Mouse (Mus musculus): ENCODE measurements at regions not wholly inside any gene's neighbourhood (a gene's known extent, or its start where the extent isn't known, plus 50 kb on each side); places are given as distances from the start of the nearest gene placed in this dataset.

DNA sequence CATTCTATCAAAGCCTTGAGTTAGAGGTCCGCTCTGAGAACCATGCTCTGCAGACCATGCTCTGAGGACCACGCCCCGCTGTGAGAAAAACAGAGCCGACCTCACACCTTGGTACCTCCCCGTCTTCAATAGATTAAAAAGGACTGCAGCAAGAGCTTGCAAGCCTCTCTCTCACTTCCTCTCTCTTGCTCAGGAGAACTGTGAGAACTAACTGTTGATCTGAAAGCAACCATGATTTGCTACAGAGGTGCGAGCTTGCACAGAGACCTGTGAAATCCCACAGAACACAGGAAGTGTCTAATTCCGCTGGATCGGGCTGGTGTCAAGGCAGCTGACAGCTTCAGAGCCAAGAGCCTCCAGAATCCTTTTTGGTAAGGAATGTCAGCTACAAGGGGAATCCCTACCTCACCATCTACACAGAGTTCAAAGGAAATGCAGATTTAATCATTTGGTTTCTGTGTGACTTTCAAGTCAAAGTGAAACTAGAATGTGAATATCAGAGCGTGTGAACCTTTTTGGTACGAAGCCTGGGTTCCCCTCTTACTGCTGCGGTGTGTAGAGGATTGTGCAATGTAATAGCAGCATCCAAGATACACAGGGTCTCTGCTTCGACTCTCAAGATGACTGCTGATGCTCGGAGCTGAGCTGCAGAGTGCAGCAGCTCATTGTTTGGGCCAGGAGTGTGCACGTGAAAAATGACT is 315.3 kb upstream of the Klf3 start:
- H3K27me3 ChIP-seq (ENCODE audit: insufficient read depth, poor library complexity, severe bottlenecking), result no peaks in the 10 kb centered on the region
- H3K36me3 ChIP-seq, result no peaks in the 10 kb centered on the region
- H3K27ac ChIP-seq, result peak overlapping the region; percentile 40; the same call in 1 of the 2 replicates
- H3K9me3 ChIP-seq, result peaks cover 8% of the 10 kb centered on the region; the same call in 1 of the 2 replicates
- no peak for DNase-seq (ENCODE audit: low spot score)
- H3K4me3 ChIP-seq, result no peak overlapping the region
- peaks cover 30% of the 10 kb centered on the region for H3K4me1 ChIP-seq (replicated peaks)
- 84% methylated on average over 14 of the region's 14 CpGs for WGBS

DNA sequence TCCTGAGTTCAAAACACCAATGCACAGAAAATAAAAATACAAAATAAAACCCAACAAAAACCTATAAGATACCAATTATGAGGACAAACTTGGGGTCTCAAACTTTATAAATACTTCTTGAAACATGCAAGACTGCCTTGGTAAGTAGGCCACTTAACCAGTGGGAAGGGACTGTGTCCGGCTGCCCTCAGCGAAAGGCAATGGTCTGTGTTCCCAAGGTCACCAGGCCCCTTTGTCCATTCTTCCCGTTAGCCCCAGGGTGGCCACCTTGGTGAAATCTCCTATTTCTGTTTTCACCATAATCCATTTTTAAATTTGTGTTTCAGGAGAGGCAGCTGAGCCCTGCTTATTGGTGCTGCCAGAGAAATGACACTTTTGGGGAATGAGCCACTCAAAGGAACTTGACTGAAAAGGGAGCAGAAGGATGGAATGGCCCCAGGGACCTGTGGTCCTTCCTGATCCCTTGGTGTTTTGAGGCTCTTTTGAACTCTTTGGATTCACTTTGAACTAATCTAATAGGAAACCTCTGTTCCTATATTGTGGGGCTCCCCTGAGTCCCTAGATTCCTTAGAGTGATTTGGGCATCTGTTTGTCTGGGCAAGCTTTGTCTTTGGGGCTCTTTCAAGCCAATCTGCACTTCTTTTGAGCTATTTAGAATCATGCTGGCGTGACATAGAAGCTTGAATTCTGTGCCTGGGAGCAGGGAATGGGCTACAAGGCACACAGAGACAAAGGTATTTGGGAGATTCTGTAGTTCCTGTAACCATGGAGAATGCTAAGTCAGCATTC is 313.3 kb upstream of the Klf3 start:
- WGBS, result 41% methylated on average over 4 of the region's 4 CpGs
- H3K4me1 ChIP-seq (replicated peaks), result peaks cover 28% of the 10 kb centered on the region
- H3K27me3 ChIP-seq (ENCODE audit: insufficient read depth, poor library complexity, severe bottlenecking), result no peaks in the 10 kb centered on the region
- peak; percentile 46 for DNase-seq (ENCODE audit: low spot score)
- peak overlapping the region; percentile 81 for H3K27ac ChIP-seq
- peaks cover 8% of the 10 kb centered on the region; the same call in 1 of the 2 replicates for H3K9me3 ChIP-seq
- H3K36me3 ChIP-seq, result no peaks in the 10 kb centered on the region
- H3K4me3 ChIP-seq, result no peak overlapping the region

DNA sequence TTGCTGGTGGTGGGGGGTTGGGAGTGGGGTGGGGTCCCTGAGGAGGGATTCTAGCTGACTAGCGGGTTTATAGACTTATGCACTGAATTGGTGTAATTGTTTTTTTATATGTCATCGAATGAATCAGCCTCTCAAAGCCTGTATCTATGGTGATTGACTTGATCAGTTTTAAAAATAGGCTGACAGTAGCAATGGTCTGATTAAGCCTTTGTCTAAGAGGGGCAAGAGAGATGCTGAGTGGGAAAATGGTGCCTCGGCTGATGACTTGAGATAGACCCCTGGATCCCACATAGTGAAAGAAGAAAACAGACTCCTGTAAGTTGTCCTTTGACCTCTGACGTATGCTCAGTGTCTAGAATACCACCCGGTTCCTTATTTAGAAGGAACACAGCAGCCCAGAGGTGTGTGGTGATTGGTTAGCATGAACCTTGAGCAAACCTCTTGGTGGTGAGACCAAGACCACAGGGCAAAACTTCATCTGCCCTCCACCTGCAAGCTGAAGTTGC is 312.7 kb upstream of the Klf3 start:
- H3K27me3 ChIP-seq (ENCODE audit: insufficient read depth, poor library complexity, severe bottlenecking), result no peaks in the 10 kb centered on the region
- DNase-seq (ENCODE audit: low spot score), result no peak
- peaks cover 28% of the 10 kb centered on the region for H3K4me1 ChIP-seq (replicated peaks)
- peaks cover 8% of the 10 kb centered on the region; the same call in 1 of the 2 replicates for H3K9me3 ChIP-seq
- whole genome bisulfite sequencing, result 34% methylated on average over 5 of the region's 5 CpGs
- H3K4me3 ChIP-seq, result no peak overlapping the region
- peak overlapping the region; percentile 81 for H3K27ac ChIP-seq
- H3K36me3 ChIP-seq, result no peaks in the 10 kb centered on the region

- Histone ChIP-seq H3K4me3 (no peak overlapping the region), H3K9me3 (no peaks in the 10 kb centered on the region), H3K27me3 (ENCODE audit: insufficient read depth, poor library complexity, severe bottlenecking) (no peaks in the 10 kb centered on the region), H3K27ac (no peak overlapping the region), H3K4me1 (replicated peaks) (peaks cover 20% of the 10 kb centered on the region), H3K36me3 (no peaks in the 10 kb centered on the region)
- DNase-seq (ENCODE audit: low spot score), result no peak
- WGBS, result 98% methylated on average over 4 of the region's 4 CpGs
Observed at GRCm38 (mm10) chr5:64494429-64494828, 308.8 kb upstream of the Klf3 start.

- no peaks in the 10 kb centered on the region for H3K36me3 ChIP-seq
- no peaks in the 10 kb centered on the region for H3K27me3 ChIP-seq (ENCODE audit: insufficient read depth, poor library complexity, severe bottlenecking)
- H3K4me1 ChIP-seq (replicated peaks), result peaks cover 5% of the 10 kb centered on the region; the same call in 1 of the 2 replicates
- H3K27ac ChIP-seq, result no peak overlapping the region
- H3K9me3 ChIP-seq, result no peaks in the 10 kb centered on the region
- 86% methylated on average over 4 of the region's 4 CpGs for WGBS
- no peak for DNase-seq (ENCODE audit: low spot score)
- H3K4me3 ChIP-seq, result no peak overlapping the region
Observed at GRCm38 (mm10) chr5:64496853-64497252, 306.3 kb upstream of the Klf3 start.

DNA sequence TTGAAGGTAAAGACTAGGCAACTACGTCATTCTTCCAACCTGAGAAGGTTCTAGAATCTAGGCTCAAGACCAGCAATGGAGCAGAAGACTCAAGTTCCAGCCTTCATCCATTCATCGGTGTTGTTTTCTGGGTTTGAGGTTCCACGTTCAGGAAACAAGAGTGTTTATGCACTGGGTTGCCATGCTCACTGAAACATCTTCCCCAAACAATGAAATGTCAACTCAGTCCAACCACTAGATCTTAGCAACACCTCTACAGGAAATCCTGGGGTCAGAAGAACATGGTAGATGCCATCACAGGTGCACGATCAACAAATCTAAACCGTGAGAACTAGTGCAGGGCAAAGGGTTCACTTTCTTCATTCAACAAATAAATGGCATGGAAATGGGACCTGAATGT is 304.8 kb upstream of the Klf3 start:
- 94% methylated on average over 5 of the region's 5 CpGs for WGBS
- no peak for DNase-seq (ENCODE audit: low spot score)

GRCm38 (mm10) chr5:64499131-64499530 is 304.1 kb upstream of the Klf3 start:
- 93% methylated on average over 3 of the region's 3 CpGs for WGBS
- no peak overlapping the region for H3K27ac ChIP-seq
- no peaks in the 10 kb centered on the region for H3K27me3 ChIP-seq (ENCODE audit: insufficient read depth, poor library complexity, severe bottlenecking)
- no peak overlapping the region for H3K4me3 ChIP-seq
- no peak for DNase-seq (ENCODE audit: low spot score)
- no peaks in the 10 kb centered on the region for H3K9me3 ChIP-seq
- H3K36me3 ChIP-seq, result no peaks in the 10 kb centered on the region
- H3K4me1 ChIP-seq (replicated peaks), result peaks cover 11% of the 10 kb centered on the region

More for the DNA sequence above, 304.8 kb upstream of the Klf3 start:
- no peak overlapping the region for H3K4me3 ChIP-seq
- H3K27me3 ChIP-seq (ENCODE audit: insufficient read depth, poor library complexity, severe bottlenecking), result no peaks in the 10 kb centered on the region
- H3K9me3 ChIP-seq, result no peaks in the 10 kb centered on the region
- no peaks in the 10 kb centered on the region for H3K36me3 ChIP-seq
- H3K4me1 ChIP-seq (replicated peaks), result peaks cover 5% of the 10 kb centered on the region
- no peak overlapping the region for H3K27ac ChIP-seq

- no peaks in the 10 kb centered on the region for H3K27me3 ChIP-seq (ENCODE audit: insufficient read depth, poor library complexity, severe bottlenecking)
- no peaks in the 10 kb centered on the region for H3K36me3 ChIP-seq
- WGBS, result 86% methylated on average over 8 of the region's 8 CpGs
- H3K9me3 ChIP-seq, result no peaks in the 10 kb centered on the region
- H3K27ac ChIP-seq, result no peak overlapping the region
- H3K4me1 ChIP-seq (replicated peaks), result peaks cover 24% of the 10 kb centered on the region
- H3K4me3 ChIP-seq, result no peak overlapping the region
- no peak for DNase-seq (ENCODE audit: low spot score)
Observed at GRCm38 (mm10) chr5:64500413-64500812, 302.8 kb upstream of the Klf3 start.

- Histone ChIP-seq H3K36me3 (no peaks in the 10 kb centered on the region), H3K27ac (no peak overlapping the region), H3K9me3 (no peaks in the 10 kb centered on the region), H3K4me1 (replicated peaks) (peaks cover 28% of the 10 kb centered on the region), H3K27me3 (ENCODE audit: insufficient read depth, poor library complexity, severe bottlenecking) (no peaks in the 10 kb centered on the region), H3K4me3 (no peak overlapping the region)
- no peak for DNase-seq (ENCODE audit: low spot score)
- 76% methylated on average over 4 of the region's 4 CpGs for WGBS
Observed at GRCm38 (mm10) chr5:64500866-64501265, 302.3 kb upstream of the Klf3 start.

- Histone ChIP-seq H3K4me1 (replicated peaks) (peaks cover 36% of the 10 kb centered on the region), H3K4me3 (no peak overlapping the region), H3K27me3 (ENCODE audit: insufficient read depth, poor library complexity, severe bottlenecking) (no peaks in the 10 kb centered on the region), H3K36me3 (no peaks in the 10 kb centered on the region), H3K27ac (no peak overlapping the region), H3K9me3 (no peaks in the 10 kb centered on the region)
- 76% methylated on average over 5 of the region's 5 CpGs for WGBS
- DNase-seq (ENCODE audit: low spot score), result no peak
Observed at GRCm38 (mm10) chr5:64501746-64502145, 301.4 kb upstream of the Klf3 start.

- WGBS, result 67% methylated on average over 4 of the region's 4 CpGs
- no peaks in the 10 kb centered on the region for H3K27me3 ChIP-seq (ENCODE audit: insufficient read depth, poor library complexity, severe bottlenecking)
- no peak overlapping the region for H3K4me3 ChIP-seq
- DNase-seq (ENCODE audit: low spot score), result no peak
- peak overlapping the region; percentile 19 for H3K27ac ChIP-seq
- no peaks in the 10 kb centered on the region for H3K9me3 ChIP-seq
- no peaks in the 10 kb centered on the region for H3K36me3 ChIP-seq
- H3K4me1 ChIP-seq (replicated peaks), result peaks cover 38% of the 10 kb centered on the region
Observed at GRCm38 (mm10) chr5:64503514-64503913, 299.7 kb upstream of the Klf3 start.

- peak; percentile 58 for DNase-seq (ENCODE audit: low spot score)
- Histone ChIP-seq H3K27ac (peak overlapping the region; percentile 77), H3K4me1 (replicated peaks) (peaks cover 40% of the 10 kb centered on the region), H3K27me3 (ENCODE audit: insufficient read depth, poor library complexity, severe bottlenecking) (no peaks in the 10 kb centered on the region), H3K36me3 (no peaks in the 10 kb centered on the region), H3K9me3 (no peaks in the 10 kb centered on the region), H3K4me3 (no peak overlapping the region)
- WGBS, result 30% methylated on average over 6 of the region's 6 CpGs
Observed at GRCm38 (mm10) chr5:64504507-64504906, 298.7 kb upstream of the Klf3 start.

DNA sequence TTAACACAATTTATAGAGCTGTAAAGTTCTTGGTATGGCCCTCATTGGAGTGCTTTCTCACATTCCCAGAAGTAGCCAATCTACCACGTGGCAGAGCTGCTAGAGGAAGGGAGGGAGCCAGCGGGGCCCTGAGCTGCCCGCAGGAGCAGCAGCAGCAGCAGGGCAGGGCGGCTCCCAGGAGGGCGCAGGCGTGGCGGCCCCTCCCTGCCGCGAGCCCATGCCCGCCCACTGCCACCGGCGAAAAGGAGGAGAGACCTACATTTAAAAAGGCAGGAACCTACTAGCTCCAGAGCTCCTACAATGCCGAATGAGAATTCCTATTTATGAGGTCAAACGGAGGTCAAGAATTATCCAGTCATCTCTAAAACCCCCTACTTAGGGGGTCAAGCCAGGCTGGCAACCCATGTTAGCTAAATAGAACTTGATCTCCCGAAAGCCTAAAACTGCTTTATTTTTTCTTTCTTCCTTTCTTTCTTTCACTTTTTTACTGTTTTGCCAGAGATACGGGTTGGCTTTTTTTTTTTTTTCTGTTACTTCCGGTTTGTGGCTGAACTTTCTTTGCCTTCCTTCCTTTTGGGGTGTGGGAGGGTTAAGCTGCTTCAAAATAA is 297.9 kb upstream of the Klf3 start:
- under 1% methylated on average over 17 of the region's 17 CpGs for WGBS
- Histone ChIP-seq H3K9me3 (no peaks in the 10 kb centered on the region), H3K27me3 (ENCODE audit: insufficient read depth, poor library complexity, severe bottlenecking) (no peaks in the 10 kb centered on the region), H3K36me3 (no peaks in the 10 kb centered on the region), H3K4me3 (peak overlapping the region; percentile 43), H3K27ac (peak overlapping the region; percentile 77), H3K4me1 (replicated peaks) (peaks cover 40% of the 10 kb centered on the region)
- DNase-seq (ENCODE audit: low spot score), result peak; percentile 74

Measured in hindbrain, embryonic 10.5 days (tissue).